Mouse (Mus musculus) G1E (cell line): ENCODE measurements around the gene Fam24a.

Experiments used
- CTCF ChIP-seq: IDR thresholded peaks from 2 replicates; pipeline ENCODE4 v1.5.1; 2012; ENCODE audit warnings: low read depth, low read length, inconsistent platforms, mixed read lengths
- GATA2 ChIP-seq: IDR thresholded peaks from 2 replicates; pipeline ENCODE4 v1.6.1; 2012; ENCODE audit warnings: low read depth, low read length, inconsistent platforms, borderline replicate concordance

GRCm38 (mm10) chr7:131331688-131332087 is 2.0 kb upstream of the Fam24a start:
- no peak for TF ChIP-seq CTCF
- no peak for TF ChIP-seq GATA2
